Mouse (Mus musculus): ENCODE measurements at regions not wholly inside any gene's neighbourhood (a gene's known extent, or its start where the extent isn't known, plus 50 kb on each side); places are given as distances from the start of the nearest gene placed in this dataset.

DNA sequence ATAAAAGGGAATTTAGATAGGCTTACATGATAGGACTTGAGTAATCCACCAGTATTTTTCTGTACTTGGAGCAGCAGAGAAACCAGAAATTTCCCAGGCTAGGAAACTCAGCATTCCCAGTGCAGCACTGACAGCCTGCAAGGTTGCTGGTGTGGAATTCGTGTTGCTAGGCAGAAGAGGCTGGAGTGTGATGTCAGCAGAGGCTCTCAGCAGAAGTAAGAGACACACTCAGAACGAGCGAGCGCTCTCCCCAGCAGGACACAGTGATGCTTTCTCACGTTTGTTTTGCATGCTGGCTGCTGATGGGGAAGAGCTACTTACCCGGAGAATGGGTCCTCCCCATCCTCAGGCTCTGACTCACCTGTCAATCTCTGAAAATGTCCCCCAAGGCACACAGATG is 104.7 kb downstream of the Dusp6 start:
- peak; percentile 85 for DNase-seq (ENCODE audit: low read depth, low spot score)

DNA sequence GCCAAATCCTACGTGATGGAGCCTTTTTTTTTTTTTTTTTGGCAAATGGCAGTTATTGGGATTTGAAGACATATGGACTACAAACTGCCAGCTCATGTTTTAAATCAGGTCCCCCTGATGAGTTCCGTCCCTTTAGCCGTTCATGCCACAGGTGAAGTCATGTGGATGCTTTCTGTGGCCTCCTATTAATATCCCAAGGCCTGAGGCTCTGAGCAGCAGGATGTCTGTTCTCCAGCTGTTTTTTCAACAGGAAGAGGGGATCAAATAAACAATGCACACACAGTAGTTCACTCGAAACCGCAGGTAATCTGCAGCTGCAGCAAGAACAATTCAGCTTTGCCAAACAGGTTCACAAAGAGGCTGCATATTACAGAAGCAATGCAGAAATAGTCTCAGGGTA is 112.1 kb downstream of the Dusp6 start:
- no peak for DNase-seq (ENCODE audit: low read depth, low spot score)

GRCm38 (mm10) chr10:99376430-99376829 is 113.4 kb downstream of the Dusp6 start:
- DNase-seq (ENCODE audit: low read depth, low spot score) = peak; percentile 59

- DNase-seq (ENCODE audit: low read depth, low spot score) = no peak
These were observed 114.5 kb downstream of the Dusp6 start for GRCm38 (mm10) chr10:99377548-99377947.

DNA sequence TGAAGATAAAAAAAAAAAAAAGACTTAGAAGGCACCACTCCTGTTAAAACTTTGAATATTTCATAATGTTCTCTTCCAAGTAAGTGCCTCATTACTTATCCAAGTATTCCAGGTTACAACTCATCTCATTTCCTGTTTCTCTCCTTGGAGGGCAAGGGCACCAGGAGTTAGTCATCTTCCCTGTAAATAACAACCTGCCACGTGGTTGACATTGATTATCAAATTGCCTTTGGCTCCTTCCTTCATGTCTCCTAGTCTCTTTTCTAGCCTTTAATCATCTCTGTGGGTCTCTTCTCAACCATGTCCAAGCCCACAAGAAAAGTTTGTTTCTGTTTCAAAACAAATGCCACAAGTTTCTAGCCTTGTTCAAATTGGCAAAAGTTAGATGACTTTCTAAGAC is 116.1 kb downstream of the Dusp6 start:
- no peak for DNase-seq (ENCODE audit: low read depth, low spot score)

GRCm38 (mm10) chr10:99380170-99380569 is 117.1 kb downstream of the Dusp6 start:
- DNase-seq (ENCODE audit: low read depth, low spot score) = no peak

DNA sequence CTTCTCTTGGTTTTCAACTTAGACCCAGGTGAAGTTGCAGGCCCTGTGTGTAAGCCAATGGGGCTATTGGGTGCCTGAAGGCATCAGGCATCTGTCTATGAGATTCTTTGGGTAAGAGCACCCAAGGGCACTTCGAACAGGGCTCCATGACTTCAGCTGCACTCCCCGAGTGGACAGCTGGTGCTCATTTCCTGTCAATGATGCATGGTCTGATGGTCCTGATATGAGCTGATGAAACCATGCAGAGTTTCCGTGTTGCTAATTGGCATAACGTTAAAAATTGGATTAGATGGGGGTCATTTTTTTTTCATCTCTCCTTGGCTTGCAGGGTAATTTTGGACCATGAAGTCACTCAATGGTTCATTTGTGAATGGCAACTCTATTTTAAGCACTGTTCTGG is 120.0 kb downstream of the Dusp6 start:
- DNase-seq (ENCODE audit: low read depth, low spot score) = no peak

- DNase-seq (ENCODE audit: low read depth, low spot score) = peak; percentile 73
These were observed 121.3 kb downstream of the Dusp6 start for GRCm38 (mm10) chr10:99384366-99384765.

- no peak for DNase-seq (ENCODE audit: low read depth, low spot score)
These were observed 121.8 kb downstream of the Dusp6 start for GRCm38 (mm10) chr10:99384851-99385250.

DNA sequence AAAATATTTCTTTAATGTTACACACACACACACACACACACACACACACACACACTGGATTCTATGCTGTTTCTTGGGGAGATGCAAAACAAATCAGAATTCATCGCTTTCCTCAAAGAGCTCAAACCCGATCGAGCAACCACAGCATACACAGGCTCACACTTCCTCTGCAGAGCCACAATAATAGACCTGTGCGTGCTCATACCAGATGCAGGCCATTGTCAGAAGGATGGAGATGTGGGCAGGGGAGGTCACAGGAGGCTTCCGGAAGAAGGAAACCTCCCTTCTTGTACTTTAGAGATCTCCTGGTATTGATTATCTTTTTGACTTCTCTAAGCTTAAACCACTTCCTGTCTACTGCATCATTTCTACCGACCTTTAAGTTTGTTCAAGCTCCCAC is 122.8 kb downstream of the Dusp6 start:
- no peak for DNase-seq (ENCODE audit: low read depth, low spot score)

GRCm38 (mm10) chr10:99388526-99388925 is 125.5 kb downstream of the Dusp6 start:
- DNase-seq (ENCODE audit: low read depth, low spot score) = no peak

DNA sequence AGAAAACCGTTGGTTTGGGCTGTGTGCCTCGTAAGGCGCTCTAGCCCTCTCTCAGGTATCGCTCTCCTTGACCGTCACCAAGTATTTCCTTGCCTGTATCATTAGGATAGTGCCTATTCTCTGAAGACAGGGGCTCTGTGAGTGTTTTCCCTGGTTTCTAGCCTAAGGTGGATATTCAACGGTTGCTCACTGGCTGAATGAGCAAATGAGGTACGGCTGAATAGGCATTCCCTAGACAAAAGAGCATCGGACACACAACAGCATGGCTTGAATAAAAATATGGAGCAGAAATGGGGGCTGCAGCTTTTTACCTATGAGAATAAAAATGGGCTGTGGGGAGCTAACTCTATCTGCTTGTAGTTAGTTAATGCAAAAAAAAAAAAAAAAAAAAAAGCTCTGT is 126.0 kb downstream of the Dusp6 start:
- DNase-seq (ENCODE audit: low read depth, low spot score) = no peak

DNA sequence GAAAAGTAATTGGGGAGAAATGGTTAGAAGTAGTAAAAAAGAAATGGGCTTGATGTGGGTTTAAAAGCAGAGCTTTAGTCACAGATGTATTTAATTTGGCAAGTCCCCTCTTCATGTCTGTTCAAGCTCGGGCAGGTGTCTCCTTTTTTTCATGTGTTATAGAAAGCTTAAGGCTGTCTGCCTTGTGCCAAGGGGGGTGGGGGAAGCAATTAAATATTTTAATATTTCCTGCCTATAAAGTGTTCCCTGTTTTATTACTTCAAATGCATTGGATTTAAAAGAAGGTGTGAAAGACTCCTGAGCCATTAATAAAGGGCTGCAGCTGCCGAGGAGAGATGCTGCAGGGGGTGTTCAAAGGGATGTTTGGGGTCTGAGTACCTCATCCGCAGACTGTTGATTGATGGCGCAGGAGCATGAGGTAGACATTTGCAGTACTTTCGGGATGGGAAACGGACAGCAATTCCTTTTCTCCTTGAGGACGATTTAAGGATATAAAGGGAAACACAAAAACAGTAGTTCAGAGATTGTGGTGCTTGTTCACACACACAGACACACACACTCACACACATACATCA is 127.7 kb downstream of the Dusp6 start:
- DNase-seq (ENCODE audit: low read depth, low spot score) = no peak

- no peak for DNase-seq (ENCODE audit: low read depth, low spot score)
These were observed 128.7 kb downstream of the Dusp6 start for GRCm38 (mm10) chr10:99391725-99392124.

- DNase-seq (ENCODE audit: low read depth, low spot score) = no peak
These were observed 129.9 kb downstream of the Dusp6 start for GRCm38 (mm10) chr10:99392979-99393378.

DNA sequence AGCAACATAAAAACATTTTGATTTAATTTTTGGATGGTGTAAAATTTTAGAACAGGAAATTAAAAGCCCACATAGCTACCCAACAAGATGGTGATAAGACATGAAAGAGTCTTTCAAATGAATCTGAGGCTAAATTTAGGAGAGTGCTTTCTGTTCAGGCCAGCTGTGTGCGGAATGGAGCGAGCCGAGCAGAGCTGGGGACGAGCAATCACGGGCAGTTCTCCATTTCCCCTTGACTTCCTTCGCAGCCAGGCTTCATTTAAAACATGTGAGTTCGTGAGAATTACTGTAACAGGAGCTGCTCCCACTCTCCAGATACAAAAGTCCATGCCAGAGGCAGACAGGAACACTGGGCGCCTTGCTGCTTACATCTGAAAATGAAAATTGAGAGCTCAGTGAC is 130.5 kb downstream of the Dusp6 start:
- DNase-seq (ENCODE audit: low read depth, low spot score) = peak; percentile 73

GRCm38 (mm10) chr10:99395411-99395810 is 132.4 kb downstream of the Dusp6 start:
- no peak for DNase-seq (ENCODE audit: low read depth, low spot score)

DNA sequence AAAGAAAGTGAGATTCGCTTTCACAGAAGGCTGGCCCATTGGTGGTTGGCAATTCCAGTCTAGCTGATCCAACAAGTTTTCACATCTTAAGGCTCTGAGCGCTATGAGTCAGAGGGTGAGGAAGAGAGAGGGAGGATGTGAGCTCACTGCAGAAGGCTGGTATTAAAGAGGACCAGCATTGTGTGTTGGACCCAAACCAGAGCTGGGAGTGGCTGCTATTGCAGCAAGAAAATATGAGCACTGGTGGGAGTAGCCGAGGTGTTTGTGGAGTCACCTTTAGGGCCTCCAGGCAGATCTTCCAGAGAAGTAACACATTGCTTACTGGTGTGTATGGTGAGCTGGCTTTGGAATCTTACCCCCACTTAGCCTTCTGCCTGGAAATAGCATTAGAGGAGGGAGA is 133.6 kb downstream of the Dusp6 start:
- peak; percentile 89 for DNase-seq (ENCODE audit: low read depth, low spot score)

GRCm38 (mm10) chr10:99400076-99400475 is 137.0 kb downstream of the Dusp6 start:
- DNase-seq (ENCODE audit: low read depth, low spot score) = peak; percentile 90

DNA sequence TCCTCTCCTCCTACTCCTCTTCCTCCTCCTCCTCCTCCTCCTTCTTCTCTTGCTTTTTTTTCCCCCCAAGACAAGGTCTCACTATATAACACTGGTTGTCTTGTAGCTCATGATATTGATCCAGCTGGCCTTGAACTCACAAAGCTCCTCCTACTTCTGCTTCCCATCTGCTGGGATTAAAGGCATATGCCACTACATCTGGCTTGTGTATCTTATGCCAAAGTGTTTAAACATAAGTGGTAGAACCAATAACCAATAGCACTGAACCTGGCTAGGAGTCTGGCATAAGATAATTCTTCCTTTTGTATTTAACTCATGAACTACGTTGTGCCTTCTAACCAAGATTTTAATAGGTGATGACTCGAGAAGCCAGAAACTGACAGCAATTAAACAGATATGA is 143.7 kb downstream of the Dusp6 start:
- DNase-seq (ENCODE audit: low read depth, low spot score) = no peak

DNA sequence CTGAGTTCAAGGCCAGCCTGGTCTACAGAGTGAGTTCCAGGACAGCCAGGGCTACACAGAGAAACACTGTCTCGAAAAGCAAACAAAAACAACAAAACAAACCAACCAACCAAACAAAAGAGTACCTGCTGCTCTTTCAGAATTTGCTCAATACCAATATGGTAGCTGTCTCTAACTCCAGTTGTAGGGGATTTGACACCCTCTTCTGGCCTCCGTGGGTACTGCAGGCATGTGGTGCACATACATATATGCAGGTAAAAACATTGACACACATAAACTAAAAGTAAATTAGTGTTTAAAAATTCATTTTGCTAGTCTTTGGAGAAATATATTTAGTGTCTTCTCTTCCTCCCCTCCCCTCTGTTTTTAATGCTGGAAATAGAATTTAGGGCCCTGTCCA is 145.8 kb downstream of the Dusp6 start:
- DNase-seq (ENCODE audit: low read depth, low spot score) = no peak

GRCm38 (mm10) chr10:99409744-99410143 is 146.7 kb downstream of the Dusp6 start:
- peak; percentile 7 for DNase-seq (ENCODE audit: low read depth, low spot score)

DNA sequence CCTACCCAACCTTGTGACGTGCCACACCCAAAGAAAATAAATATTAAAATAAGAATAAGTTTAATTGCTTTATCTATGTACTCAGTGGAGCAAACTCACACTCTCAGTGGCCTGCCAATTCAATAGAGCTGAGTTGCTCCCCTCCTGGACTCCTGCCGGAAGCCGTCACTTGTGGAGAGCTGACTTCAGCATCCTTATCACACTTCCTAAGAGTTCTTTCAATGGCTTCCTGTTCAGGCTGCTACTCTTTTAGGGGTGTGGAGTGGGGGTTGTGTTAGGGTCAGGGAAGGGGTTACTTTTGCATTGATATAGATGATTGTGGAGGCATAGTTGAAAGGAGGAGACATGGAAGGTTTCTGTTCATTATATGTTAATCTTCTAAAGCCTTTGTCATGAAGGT is 147.7 kb downstream of the Dusp6 start:
- no peak for DNase-seq (ENCODE audit: low read depth, low spot score)

DNA sequence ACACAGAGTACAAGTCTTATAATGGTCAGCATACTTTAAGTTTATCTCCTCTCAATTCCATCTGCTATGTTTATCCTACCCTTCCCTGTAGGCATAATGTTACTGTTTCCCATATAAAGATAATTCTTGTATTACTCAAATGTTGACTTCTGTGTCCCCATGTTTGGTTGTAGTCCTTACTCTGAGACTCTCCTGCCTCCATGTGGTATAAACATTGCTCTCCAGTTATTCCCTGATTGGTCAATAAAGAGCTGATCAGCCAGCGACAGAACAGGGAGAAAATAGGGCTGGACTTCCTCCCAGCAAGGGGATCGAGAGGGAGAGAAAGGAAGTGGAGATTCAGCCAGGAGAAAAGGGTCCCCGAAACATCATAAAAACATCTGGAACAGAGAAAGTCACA is 150.4 kb downstream of the Dusp6 start:
- no peak for DNase-seq (ENCODE audit: low read depth, low spot score)
